Mouse (Mus musculus) embryonic facial prominence, embryonic 12.5 days (tissue): ENCODE measurements around the gene Rgs8. TPM values are rescaled to one million over a fixed set of nuclear protein-coding genes. Genes with fewer than 3 reads are reported as not detected.

ENCODE experiments used
- ATAC-seq: fragments of 200-750 bp; cut with Nextera tagmentation; 2 replicates; pipeline ENCODE4 v1.8.0; 2017; ENCODE audit not compliant: insufficient number of reproducible peaks, insufficient read depth, low FRiP score, low TSS enrichment
- H3K27ac ChIP-seq: fragments of 300-500 bp; sonication (generic); 2 replicates; pipeline ENCODE4 v1.5.1; 2016; ENCODE audit warnings: mild to moderate bottlenecking
- H3K27me3 ChIP-seq: fragments of 300-500 bp; sonication (generic); 2 replicates; pipeline ENCODE4 v1.6.1; 2016; ENCODE audit warnings: mild to moderate bottlenecking, moderate library complexity
- H3K36me3 ChIP-seq: fragments of 300-500 bp; sonication (generic); 2 replicates; pipeline ENCODE4 v1.6.1; 2016; ENCODE audit warnings: mild to moderate bottlenecking
- H3K4me1 ChIP-seq: fragments of 300-500 bp; sonication (generic); 2 replicates; pipeline ENCODE4 v1.6.1; 2016
- H3K4me2 ChIP-seq: fragments of 300-500 bp; sonication (generic); replicated peaks from 2 replicates; pipeline ENCODE4 v1.6.1; 2016; ENCODE audit warnings: mild to moderate bottlenecking, moderate library complexity
- H3K4me3 ChIP-seq: fragments of 300-500 bp; sonication (generic); 2 replicates; pipeline ENCODE4 v1.5.1; 2016; ENCODE audit warnings: mild to moderate bottlenecking
- H3K9ac ChIP-seq: fragments of 300-500 bp; sonication (generic); 2 replicates; pipeline ENCODE4 v1.6.1; 2016; ENCODE audit warnings: mild to moderate bottlenecking, moderate library complexity
- H3K9me3 ChIP-seq: fragments of 300-500 bp; sonication (generic); 2 replicates; pipeline ENCODE4 v1.6.1; 2016; ENCODE audit warnings: mild to moderate bottlenecking, moderate library complexity
- WGBS: fragments of 180-500 bp; shearing (Covaris S2); methylation state at CpG from one replicate; pipeline ENCODE4 v1.1.7; 2016; 5-methylcytosine and 5-hydroxymethylcytosine counted together
- polyA plus RNA-seq: library from polyadenylated mRNA; unstranded; fragments of >200 nt; fragmentation: Nextera tagmentation; extraction: Ambion mirVana; gene quantifications from 2 replicates; pipeline ENCODE4 v1.2.1, GENCODE M21; 2016

Gene Rgs8
- polyA plus RNA-seq, 1 experiment from 2014 or later = 2.9 TPM

DNA sequence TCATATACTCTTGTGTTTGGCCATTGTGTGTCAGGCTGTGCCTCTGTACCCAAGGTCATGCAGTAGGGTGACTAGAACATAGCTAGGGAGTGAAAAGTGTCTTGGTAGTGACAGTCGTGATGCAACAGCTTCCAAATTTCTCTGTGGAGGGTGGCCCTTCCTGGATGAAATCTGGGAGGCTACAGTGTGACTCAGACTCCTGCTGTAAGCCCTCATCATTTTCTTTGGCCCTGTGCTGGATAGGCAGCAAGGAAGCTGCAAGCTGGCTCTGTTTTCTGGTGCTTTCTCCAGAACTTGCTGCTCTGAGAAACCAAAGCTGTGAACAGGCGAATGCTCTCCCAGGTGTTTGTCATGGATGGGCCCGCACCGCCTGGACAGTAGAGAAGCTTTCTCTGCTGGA lies 43.7 kb downstream of the Rgs8 start:
- Histone ChIP-seq H3K27ac (no peak overlapping the region), H3K9me3 (no peaks in the 10 kb centered on the region), H3K4me1 (peaks cover 19% of the 10 kb centered on the region), H3K4me3 (no peak overlapping the region), H3K9ac (no peak overlapping the region), H3K4me2 (no peak overlapping the region), H3K27me3 (no peaks in the 10 kb centered on the region), H3K36me3 (no peaks in the 10 kb centered on the region)
- WGBS = 91% methylated on average over 4 of the region's 4 CpGs
- no peak for ATAC-seq

DNA sequence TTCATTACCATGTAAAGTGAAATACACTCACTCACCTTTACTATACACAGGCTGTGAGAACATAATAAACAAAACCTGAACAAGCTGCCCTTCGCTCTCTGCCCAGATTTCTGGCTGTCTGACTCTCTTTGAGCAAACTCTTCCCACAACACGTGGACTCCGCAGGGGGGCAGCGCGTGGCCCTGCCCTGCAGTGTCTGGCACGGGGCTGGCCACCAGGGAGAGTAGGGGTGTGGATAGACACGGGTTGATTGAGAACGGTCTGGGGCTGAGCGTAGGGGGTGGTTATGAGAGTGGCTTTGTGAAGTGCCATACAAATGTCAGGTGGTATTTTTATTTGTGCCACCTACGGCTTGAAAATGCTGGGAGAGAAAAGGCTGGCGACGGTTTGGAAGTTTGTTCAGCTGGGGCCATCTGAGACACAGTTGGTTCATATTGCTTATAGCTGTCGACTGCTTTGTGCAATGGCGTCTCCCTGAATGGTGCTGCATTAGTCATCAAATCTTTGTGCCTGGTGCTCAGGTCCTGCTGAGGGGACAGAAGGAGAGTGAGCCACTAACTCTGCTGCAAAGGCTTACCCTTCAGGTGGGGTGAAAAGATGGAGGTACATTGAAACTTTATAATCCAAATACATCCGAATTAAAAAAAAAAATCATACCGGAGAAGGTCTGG lies 44.9 kb downstream of the Rgs8 start:
- Histone ChIP-seq H3K36me3 (no peaks in the 10 kb centered on the region), H3K27ac (no peak overlapping the region), H3K9ac (no peak overlapping the region), H3K4me1 (peaks cover 28% of the 10 kb centered on the region), H3K27me3 (no peaks in the 10 kb centered on the region), H3K4me2 (no peak overlapping the region), H3K9me3 (no peaks in the 10 kb centered on the region), H3K4me3 (no peak overlapping the region)
- no peak; the same call in 1 of the 2 replicates for ATAC-seq
- 74% methylated on average over 16 of the region's 16 CpGs for WGBS

DNA sequence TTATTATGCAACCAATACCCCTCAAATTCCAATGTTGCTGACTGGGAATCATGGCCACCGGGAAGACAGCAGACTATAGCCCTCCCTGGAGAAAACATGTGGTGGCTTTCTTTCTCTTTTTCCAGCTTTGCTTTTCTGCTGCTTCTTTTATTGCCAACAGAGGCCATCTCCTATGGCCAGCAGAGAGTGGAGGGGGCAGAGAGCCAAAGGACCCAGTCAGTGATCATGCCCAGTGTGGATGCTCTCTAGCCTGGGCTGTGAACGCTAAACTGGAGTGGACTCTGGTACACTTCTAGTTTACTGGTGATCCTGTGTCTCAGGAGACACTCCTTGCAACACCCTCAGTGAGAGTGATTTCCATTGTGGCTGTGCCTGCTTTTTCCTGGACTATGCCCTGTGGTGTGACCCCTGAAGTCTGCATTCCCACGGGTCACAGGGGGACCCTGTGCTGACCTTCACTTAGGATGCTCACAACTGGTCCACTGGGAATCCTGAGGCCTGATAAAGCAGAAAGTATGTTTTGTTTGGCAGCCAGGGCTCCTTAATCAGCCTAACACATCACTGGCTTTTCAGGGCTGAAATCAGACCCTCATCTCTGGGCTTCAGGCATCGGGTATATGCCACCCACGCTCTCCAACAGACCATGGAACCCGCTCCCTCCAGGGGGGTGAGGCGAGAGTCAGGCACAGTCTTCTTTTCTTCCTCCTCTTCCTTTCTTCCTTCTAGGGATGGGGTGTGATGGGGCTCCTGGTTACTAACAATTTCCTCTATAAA lies 45.7 kb downstream of the Rgs8 start:
- Histone ChIP-seq H3K4me1 (peaks cover 35% of the 10 kb centered on the region), H3K36me3 (no peaks in the 10 kb centered on the region), H3K9me3 (no peaks in the 10 kb centered on the region), H3K4me3 (no peak overlapping the region), H3K27me3 (no peaks in the 10 kb centered on the region), H3K9ac (no peak overlapping the region), H3K27ac (no peak overlapping the region), H3K4me2 (no peak overlapping the region)
- 49% methylated on average over 7 of the region's 7 CpGs for WGBS
- no peak for ATAC-seq

DNA sequence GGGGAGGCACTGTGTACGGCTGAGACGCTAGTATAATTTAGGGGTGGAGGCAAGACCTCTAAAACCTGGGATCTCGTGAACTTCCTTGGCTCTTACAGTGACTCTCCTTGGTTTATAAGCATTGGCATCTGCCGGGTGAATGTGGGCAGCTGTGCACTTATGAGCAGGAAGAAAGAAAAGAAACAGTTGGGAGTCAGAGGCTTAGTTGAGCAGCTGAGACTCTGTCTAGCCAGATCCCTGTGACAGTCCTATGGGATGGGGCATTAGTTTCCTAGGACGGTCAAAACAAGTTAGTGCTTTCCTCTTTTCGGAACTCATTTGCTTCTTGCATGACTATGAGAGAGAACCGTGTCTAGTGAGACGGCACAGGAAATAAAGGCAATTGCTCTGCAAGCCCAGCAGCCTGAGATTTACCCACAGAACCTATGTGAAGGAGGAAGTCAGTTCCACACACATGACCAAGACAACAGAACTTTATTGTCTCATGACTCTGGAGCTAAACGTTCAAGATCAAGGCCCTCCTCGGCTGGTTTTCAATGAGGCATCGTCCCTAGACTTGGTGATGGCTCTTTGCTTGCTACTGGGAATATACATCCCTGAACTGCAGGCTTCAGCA lies 47.7 kb downstream of the Rgs8 start:
- WGBS = 81% methylated on average over 11 of the region's 11 CpGs
- no peak overlapping the region for H3K9ac ChIP-seq
- H3K36me3 ChIP-seq = no peaks in the 10 kb centered on the region
- H3K4me1 ChIP-seq = peaks cover 52% of the 10 kb centered on the region
- H3K9me3 ChIP-seq = no peaks in the 10 kb centered on the region
- H3K4me2 ChIP-seq = no peak overlapping the region
- H3K4me3 ChIP-seq = no peak overlapping the region
- H3K27me3 ChIP-seq = peaks cover 2% of the 10 kb centered on the region; the same call in 1 of the 2 replicates
- ATAC-seq = no peak
- no peak overlapping the region for H3K27ac ChIP-seq

DNA sequence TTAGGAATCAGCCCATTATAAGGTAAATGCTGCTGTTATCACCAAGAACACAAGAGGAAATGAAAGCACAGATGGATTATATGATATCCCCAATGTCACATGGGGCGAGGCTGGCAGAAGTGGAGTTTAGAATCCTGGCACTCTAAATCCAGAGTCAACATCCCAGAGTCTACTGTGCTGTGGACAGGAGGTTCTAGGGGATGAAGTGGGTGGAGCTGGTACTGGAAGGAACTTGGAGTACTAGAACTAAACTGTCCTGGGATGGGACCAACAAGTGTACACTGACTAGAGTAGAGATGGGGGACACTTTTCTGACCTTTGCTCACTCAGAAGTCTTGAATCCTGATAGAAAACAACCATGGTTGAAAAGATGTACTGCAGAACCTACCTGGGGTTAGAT lies 48.6 kb downstream of the Rgs8 start:
- Histone ChIP-seq H3K4me3 (no peak overlapping the region), H3K27ac (no peak overlapping the region), H3K9me3 (no peaks in the 10 kb centered on the region), H3K4me1 (peaks cover 52% of the 10 kb centered on the region), H3K4me2 (no peak overlapping the region), H3K27me3 (peaks cover 2% of the 10 kb centered on the region; the same call in 1 of the 2 replicates), H3K36me3 (no peaks in the 10 kb centered on the region), H3K9ac (no peak overlapping the region)
- 88% methylated on average over 1 of the region's 1 CpGs for WGBS
- ATAC-seq = no peak

DNA sequence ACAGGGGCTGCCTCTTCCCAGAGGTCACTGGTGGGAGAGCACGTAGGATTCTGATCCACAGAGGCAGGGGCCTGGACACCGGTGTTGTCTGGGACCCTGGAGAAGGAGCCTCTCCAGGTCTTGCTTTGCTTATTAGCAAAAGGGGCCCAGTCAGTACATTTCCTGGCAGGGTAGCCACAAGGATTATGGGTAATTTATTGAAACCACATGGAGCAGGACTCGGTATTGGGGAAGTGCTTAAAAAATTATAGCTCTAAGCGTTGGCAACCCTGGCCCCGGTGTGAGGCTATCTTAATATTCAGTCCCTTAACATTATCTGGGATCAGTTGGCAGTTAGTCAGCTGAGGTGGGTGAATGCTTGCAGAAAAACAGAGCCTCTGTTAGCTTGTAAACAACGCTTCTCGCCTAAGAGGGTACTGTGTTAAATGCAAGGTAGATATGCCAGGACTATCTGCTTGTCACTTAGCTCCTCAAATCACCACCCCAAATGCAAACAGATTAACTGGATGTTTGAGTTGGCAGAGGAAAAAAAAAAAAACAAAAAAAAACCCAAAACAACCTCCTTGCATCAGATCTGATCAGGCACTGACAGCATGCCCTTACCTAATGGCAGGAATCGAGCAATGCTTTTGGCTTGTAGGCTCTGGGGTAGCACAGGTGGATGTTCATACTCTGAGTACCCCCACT lies 49.5 kb downstream of the Rgs8 start:
- Histone ChIP-seq H3K27ac (no peak overlapping the region; the same call in 1 of the 2 replicates), H3K4me2 (no peak overlapping the region), H3K4me3 (no peak overlapping the region), H3K36me3 (no peaks in the 10 kb centered on the region), H3K4me1 (peaks cover 52% of the 10 kb centered on the region), H3K9ac (no peak overlapping the region), H3K27me3 (peaks cover 2% of the 10 kb centered on the region; the same call in 1 of the 2 replicates), H3K9me3 (no peaks in the 10 kb centered on the region)
- no peak for ATAC-seq
- WGBS = 50% methylated on average over 8 of the region's 8 CpGs

DNA sequence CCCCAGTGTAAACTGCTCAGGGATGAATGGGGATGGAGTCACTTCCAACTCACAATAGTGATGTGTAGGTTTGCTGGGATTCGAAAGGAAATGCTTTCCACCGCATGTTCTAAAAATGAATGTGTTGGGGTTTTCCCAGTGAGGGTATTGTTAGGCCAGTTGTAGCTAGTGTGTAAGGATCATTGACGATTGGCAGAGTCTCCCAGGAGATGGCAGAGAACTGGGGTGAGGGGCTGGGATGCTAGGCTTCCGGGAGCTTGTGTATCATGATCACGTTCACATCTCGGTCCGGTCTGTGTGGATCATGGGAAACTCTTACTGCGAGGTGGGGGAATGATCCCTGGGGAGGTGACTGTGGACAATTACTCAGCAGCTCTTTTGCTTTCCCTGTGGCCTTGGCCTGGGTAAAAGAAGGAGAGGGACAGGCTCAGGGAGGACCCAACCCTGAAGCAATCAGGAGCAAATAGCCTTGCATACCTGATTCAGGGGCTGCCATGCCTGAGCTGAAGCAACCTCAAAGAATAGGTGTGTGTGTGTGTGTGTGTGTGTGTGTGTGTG lies 50.1 kb downstream of the Rgs8 start:
- Histone ChIP-seq H3K4me3 (no peak overlapping the region), H3K27me3 (peaks cover 2% of the 10 kb centered on the region; the same call in 1 of the 2 replicates), H3K9ac (no peak overlapping the region), H3K9me3 (no peaks in the 10 kb centered on the region), H3K4me2 (no peak overlapping the region), H3K4me1 (peaks cover 48% of the 10 kb centered on the region), H3K36me3 (no peaks in the 10 kb centered on the region), H3K27ac (peak overlapping the region; percentile 32; the same call in 1 of the 2 replicates)
- no peak for ATAC-seq
- WGBS = 40% methylated on average over 8 of the region's 8 CpGs

DNA sequence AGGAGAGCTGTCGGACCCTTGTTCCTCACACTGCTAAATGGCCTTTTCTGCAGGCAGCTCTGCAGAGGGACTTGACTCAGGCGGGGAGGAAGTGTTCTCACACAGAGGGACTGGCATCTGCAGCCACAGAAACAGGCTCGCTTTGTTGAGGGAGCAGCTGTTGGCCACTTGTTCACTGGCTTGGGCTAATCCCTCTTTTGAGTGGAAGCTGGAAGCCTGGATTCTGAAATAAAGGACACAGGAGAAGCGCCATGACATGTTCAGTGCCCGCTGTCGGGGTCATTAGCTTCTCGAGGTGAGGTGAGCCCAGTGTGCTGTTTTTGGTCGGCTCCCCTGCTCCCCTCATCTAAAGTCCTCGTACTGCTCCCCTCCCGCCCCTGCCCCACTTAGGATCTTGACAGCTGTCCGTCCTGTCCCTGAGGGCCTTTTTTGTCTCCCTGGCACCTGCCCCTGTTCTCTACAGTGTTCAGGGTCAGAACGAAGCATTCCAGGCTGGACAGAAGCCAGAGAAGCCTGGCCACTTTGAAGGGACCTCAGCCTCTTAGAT lies 50.7 kb downstream of the Rgs8 start:
- peaks cover 45% of the 10 kb centered on the region for H3K4me1 ChIP-seq
- no peaks in the 10 kb centered on the region for H3K9me3 ChIP-seq
- peaks cover 2% of the 10 kb centered on the region; the same call in 1 of the 2 replicates for H3K27me3 ChIP-seq
- 6% methylated on average over 11 of the region's 12 CpGs for WGBS
- H3K4me3 ChIP-seq = no peak overlapping the region
- peak overlapping the region; percentile 32; the same call in 1 of the 2 replicates for H3K27ac ChIP-seq
- H3K4me2 ChIP-seq = no peak overlapping the region
- peak; percentile 53; the same call in 1 of the 2 replicates for ATAC-seq
- H3K36me3 ChIP-seq = no peaks in the 10 kb centered on the region
- no peak overlapping the region for H3K9ac ChIP-seq

DNA sequence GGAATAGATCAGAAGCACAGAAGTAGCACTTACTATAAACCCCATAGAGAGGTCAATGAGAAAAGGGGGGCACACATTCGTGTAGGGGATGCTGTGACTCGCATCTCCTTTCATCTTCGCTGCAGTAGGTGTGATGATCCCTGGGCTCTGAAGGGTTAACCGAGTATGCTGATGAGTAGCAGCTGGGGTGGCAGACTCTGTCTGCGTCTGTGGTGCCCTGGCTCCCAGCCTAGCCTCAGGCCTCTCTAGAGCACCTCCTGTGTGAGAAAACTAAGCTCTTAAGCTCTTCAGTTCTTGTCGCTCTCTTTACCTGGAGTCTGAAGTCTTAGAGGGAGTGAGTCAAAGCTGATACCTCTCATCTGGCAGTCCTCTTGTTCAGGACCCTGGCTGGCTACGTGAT lies 51.3 kb downstream of the Rgs8 start:
- H3K27ac ChIP-seq = no peak overlapping the region
- no peak overlapping the region for H3K4me2 ChIP-seq
- ATAC-seq = no peak
- H3K36me3 ChIP-seq = no peaks in the 10 kb centered on the region
- H3K4me3 ChIP-seq = no peak overlapping the region
- peaks cover 2% of the 10 kb centered on the region; the same call in 1 of the 2 replicates for H3K27me3 ChIP-seq
- H3K9me3 ChIP-seq = no peaks in the 10 kb centered on the region
- H3K9ac ChIP-seq = no peak overlapping the region
- peaks cover 41% of the 10 kb centered on the region for H3K4me1 ChIP-seq
- 6% methylated on average over 7 of the region's 7 CpGs for WGBS

DNA sequence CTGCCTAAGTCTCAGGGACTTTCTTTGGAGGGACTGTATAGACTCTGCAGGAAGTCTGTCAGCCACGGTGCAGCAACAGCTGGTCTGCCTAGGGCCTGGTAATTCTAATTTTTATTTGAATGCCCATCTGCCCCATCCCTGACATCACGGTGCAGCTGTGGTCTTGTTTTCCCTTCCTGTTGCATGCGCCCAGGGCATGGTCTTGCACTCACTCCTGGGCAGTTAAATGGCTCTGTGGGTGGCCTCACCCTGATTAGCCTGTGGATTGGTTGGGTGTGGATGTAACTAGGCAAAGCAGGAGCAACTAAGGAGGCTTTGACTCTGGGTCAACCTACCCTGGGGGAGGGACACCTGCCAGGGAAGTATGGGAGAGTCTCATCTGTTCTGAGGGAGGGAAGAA lies 52.2 kb downstream of the Rgs8 start:
- H3K27ac ChIP-seq = no peak overlapping the region
- no peak for ATAC-seq

DNA sequence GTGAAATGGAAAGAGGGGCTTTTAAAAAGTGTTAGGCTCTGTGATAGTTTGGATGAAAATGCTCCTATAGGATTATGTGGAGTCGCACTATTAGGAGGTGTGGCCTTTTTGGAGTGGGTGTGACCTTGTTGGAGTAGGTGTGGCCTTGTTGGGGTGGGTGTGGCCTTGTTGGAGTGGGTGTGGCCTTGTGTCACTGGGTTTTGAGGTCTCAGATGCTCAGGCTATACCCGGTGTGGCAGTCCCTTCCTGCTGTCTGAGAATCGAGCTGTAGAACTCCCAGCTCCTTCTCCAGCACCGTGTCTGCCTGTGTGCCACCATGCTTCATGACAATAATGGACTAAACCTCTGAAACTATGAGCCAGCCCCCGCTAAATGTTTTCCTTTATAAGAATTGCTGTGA lies 55.8 kb downstream of the Rgs8 start:
- WGBS = 87% methylated on average over 5 of the region's 5 CpGs
- no peak overlapping the region for H3K4me3 ChIP-seq

More for the DNA sequence above, 52.2 kb downstream of the Rgs8 start:
- Histone ChIP-seq H3K27me3 (peaks cover 2% of the 10 kb centered on the region; the same call in 1 of the 2 replicates), H3K36me3 (no peaks in the 10 kb centered on the region), H3K9me3 (no peaks in the 10 kb centered on the region), H3K4me1 (peaks cover 40% of the 10 kb centered on the region), H3K9ac (no peak overlapping the region), H3K4me2 (no peak overlapping the region), H3K4me3 (no peak overlapping the region)
- 28% methylated on average over 3 of the region's 3 CpGs for WGBS

More for the DNA sequence above, 55.8 kb downstream of the Rgs8 start:
- Histone ChIP-seq H3K9ac (no peak overlapping the region), H3K4me2 (no peak overlapping the region), H3K9me3 (no peaks in the 10 kb centered on the region), H3K36me3 (no peaks in the 10 kb centered on the region), H3K4me1 (peaks cover 23% of the 10 kb centered on the region), H3K27me3 (peaks cover 2% of the 10 kb centered on the region; the same call in 1 of the 2 replicates), H3K27ac (no peak overlapping the region)
- no peak for ATAC-seq
